Mouse (Mus musculus): ENCODE results near the gene Stx12.

Stx12 gene

GRCm38 (mm10) chr4:132863012-132863411 lies 21.3 kb downstream of the Stx12 start:
- DNase-seq: no peak

- DNase-seq: no peak
Observed at GRCm38 (mm10) chr4:132860880-132861279, 23.4 kb downstream of the Stx12 start.

- DNase-seq: no peak
Observed at GRCm38 (mm10) chr4:132843705-132844071, 40.6 kb downstream of the Stx12 start.

- peak; percentile 82 for DNase-seq
Observed at GRCm38 (mm10) chr4:132842970-132843704, 41.2 kb downstream of the Stx12 start, which contains the start of gene Ppp1r8. Gene Ppp1r8 (minus strand): TSS chr4:132843169.

- DNase-seq: peak; percentile 25
Observed at GRCm38 (mm10) chr4:132842281-132842906, 41.9 kb downstream of the Stx12 start.

GRCm38 (mm10) chr4:132841493-132841892 lies 42.8 kb downstream of the Stx12 start:
- no peak for DNase-seq

- peak; percentile 11 for DNase-seq
Observed at GRCm38 (mm10) chr4:132823614-132824366, 60.5 kb downstream of the Stx12 start.

GRCm38 (mm10) chr4:132818442-132818841 lies 65.9 kb downstream of the Stx12 start:
- no peak for DNase-seq

- DNase-seq: no peak
Observed at GRCm38 (mm10) chr4:132816855-132817254, 67.5 kb downstream of the Stx12 start.

- no peak for DNase-seq
Observed at GRCm38 (mm10) chr4:132816404-132816803, 67.9 kb downstream of the Stx12 start.

GRCm38 (mm10) chr4:132809621-132810020 lies 74.7 kb downstream of the Stx12 start:
- DNase-seq: no peak

- DNase-seq: no peak
Observed at GRCm38 (mm10) chr4:132807771-132808641, 76.3 kb downstream of the Stx12 start.

- DNase-seq: no peak
Observed at GRCm38 (mm10) chr4:132806620-132807191, 77.6 kb downstream of the Stx12 start.

- DNase-seq: no peak
Observed at GRCm38 (mm10) chr4:132805599-132806197, 78.6 kb downstream of the Stx12 start.

GRCm38 (mm10) chr4:132805146-132805545 lies 79.2 kb downstream of the Stx12 start:
- DNase-seq: no peak

- DNase-seq: no peak
Observed at GRCm38 (mm10) chr4:132804331-132804730, 80.0 kb downstream of the Stx12 start.

- DNase-seq: no peak
Observed at GRCm38 (mm10) chr4:132803876-132804275, 80.4 kb downstream of the Stx12 start.

All from cerebellum, adult 8-10 months (tissue).